Mouse (Mus musculus): ENCODE measurements around the gene Fxn.
"Not testable (repeated sequence)": the region's sequence is repeated elsewhere in the genome, so short reads cannot be mapped to it uniquely, and the experiment has no call there.

Fxn gene

GRCm38 (mm10) chr19:24241799-24242546 is 38.4 kb downstream of the Fxn start:
- DNase-seq (ENCODE audit: low spot score) = no peak

- no peak for DNase-seq (ENCODE audit: low spot score)
Measured at GRCm38 (mm10) chr19:24241271-24241670, 39.1 kb downstream of the Fxn start.

GRCm38 (mm10) chr19:24238011-24238410 is 42.4 kb downstream of the Fxn start:
- no peak for DNase-seq (ENCODE audit: low spot score)

GRCm38 (mm10) chr19:24232356-24232755 is 48.0 kb downstream of the Fxn start:
- DNase-seq (ENCODE audit: low spot score) = not testable (repeated sequence)

- DNase-seq (ENCODE audit: low spot score) = no peak
Measured at GRCm38 (mm10) chr19:24225305-24225696, 55.1 kb downstream of the Fxn start.

- DNase-seq (ENCODE audit: low spot score) = no peak
Measured at GRCm38 (mm10) chr19:24224500-24225304, 55.7 kb downstream of the Fxn start, which contains the start of gene Tjp2. Tjp2 (minus strand) TSS chr19:24225030.

GRCm38 (mm10) chr19:24223851-24224251 is 56.6 kb downstream of the Fxn start:
- no peak for DNase-seq (ENCODE audit: low spot score)

GRCm38 (mm10) chr19:24221455-24221854 is 59.0 kb downstream of the Fxn start:
- no peak for DNase-seq (ENCODE audit: low spot score)

GRCm38 (mm10) chr19:24220795-24221445 is 59.5 kb downstream of the Fxn start:
- no peak for DNase-seq (ENCODE audit: low spot score)

GRCm38 (mm10) chr19:24219011-24219410 is 61.4 kb downstream of the Fxn start:
- DNase-seq (ENCODE audit: low spot score) = no peak

GRCm38 (mm10) chr19:24218291-24218690 is 62.1 kb downstream of the Fxn start:
- DNase-seq (ENCODE audit: low spot score) = no peak

- no peak for DNase-seq (ENCODE audit: low spot score)
Measured at GRCm38 (mm10) chr19:24217851-24218250, 62.6 kb downstream of the Fxn start.

GRCm38 (mm10) chr19:24216771-24217170 is 63.6 kb downstream of the Fxn start:
- no peak for DNase-seq (ENCODE audit: low spot score)

- DNase-seq (ENCODE audit: low spot score) = no peak
Measured at GRCm38 (mm10) chr19:24214939-24215338, 65.5 kb downstream of the Fxn start.

GRCm38 (mm10) chr19:24213299-24213698 is 67.1 kb downstream of the Fxn start:
- no peak for DNase-seq (ENCODE audit: low spot score)

GRCm38 (mm10) chr19:24212552-24213249 is 67.7 kb downstream of the Fxn start:
- DNase-seq (ENCODE audit: low spot score) = no peak
